Mouse (Mus musculus) right cerebral cortex, postnatal 4 days (tissue): ENCODE results near the gene Pkp3.
"Not testable (repeated sequence)": the region's sequence is repeated elsewhere in the genome, so short reads cannot be mapped to it uniquely, and the experiment has no call there.

Experiments used
- DNase-seq: peaks from one replicate; pipeline ENCODE4 v3.0.0-alpha.2; 2022

Gene Pkp3

GRCm38 (mm10) chr7:141077841-141078240 is at the start of gene Pkp3:
Gene Pkp3 (plus strand): TSS chr7:141078218.
- DNase-seq, result no peak

- no peak for DNase-seq
Observed at GRCm38 (mm10) chr7:141028831-141029230, 49.2 kb upstream of the Pkp3 start, which contains the start of gene Gm17387. Gene Gm17387 (plus strand): TSS chr7:141029131.

GRCm38 (mm10) chr7:141030390-141030789 is 47.6 kb upstream of the Pkp3 start:
- no peak for DNase-seq

GRCm38 (mm10) chr7:141032458-141033167 is 45.4 kb upstream of the Pkp3 start:
- no peak for DNase-seq

GRCm38 (mm10) chr7:141036624-141037023 is 41.4 kb upstream of the Pkp3 start:
- not testable (repeated sequence) for DNase-seq

GRCm38 (mm10) chr7:141038090-141039032 is 39.7 kb upstream of the Pkp3 start:
- no peak for DNase-seq

GRCm38 (mm10) chr7:141039386-141040107 is 38.5 kb upstream of the Pkp3 start:
- no peak for DNase-seq

- DNase-seq, result no peak
Observed at GRCm38 (mm10) chr7:141040867-141041606, 37.0 kb upstream of the Pkp3 start.

- DNase-seq, result peak; percentile 52
Observed at GRCm38 (mm10) chr7:141041661-141042060, 36.4 kb upstream of the Pkp3 start.

GRCm38 (mm10) chr7:141042539-141042938 is 35.5 kb upstream of the Pkp3 start:
- DNase-seq, result no peak

GRCm38 (mm10) chr7:141046931-141047580 is 31.0 kb upstream of the Pkp3 start:
- no peak for DNase-seq

- DNase-seq, result peak; percentile 63
Observed at GRCm38 (mm10) chr7:141047581-141048225, 30.3 kb upstream of the Pkp3 start.

GRCm38 (mm10) chr7:141048226-141049218 is 29.5 kb upstream of the Pkp3 start:
- DNase-seq, result peak; percentile 97

- DNase-seq, result no peak
Observed at GRCm38 (mm10) chr7:141049326-141049725, 28.7 kb upstream of the Pkp3 start.

- no peak for DNase-seq
Observed at GRCm38 (mm10) chr7:141051060-141051685, 26.8 kb upstream of the Pkp3 start.

GRCm38 (mm10) chr7:141052016-141052415 is 26.0 kb upstream of the Pkp3 start:
- DNase-seq, result no peak

GRCm38 (mm10) chr7:141052421-141052820 is 25.6 kb upstream of the Pkp3 start:
- no peak for DNase-seq

- no peak for DNase-seq
Observed at GRCm38 (mm10) chr7:141055785-141056184, 22.2 kb upstream of the Pkp3 start.

GRCm38 (mm10) chr7:141056976-141057375 is 21.0 kb upstream of the Pkp3 start:
- no peak for DNase-seq
